Mouse (Mus musculus) sigmoid colon, adult 10 weeks (tissue): ENCODE data around the gene Elovl6. TPM values are rescaled to one million over a fixed set of nuclear protein-coding genes. Genes with fewer than 3 reads are reported as not detected.

Source experiments
- polyA plus RNA-seq: library from polyadenylated mRNA; stranded (reverse); fragments of 350-450 nt; fragmentation: Illumina TruSeq; extraction: RNeasy Lipid Tissue Mini Kit (QIAGEN cat#74804); gene quantifications from one replicate; pipeline ENCODE4 v1.2.3, GENCODE M21; 2014; ENCODE audit warnings: low read depth, low replicate concordance

Elovl6 gene
- 58.1 TPM for polyA plus RNA-seq

DNA sequence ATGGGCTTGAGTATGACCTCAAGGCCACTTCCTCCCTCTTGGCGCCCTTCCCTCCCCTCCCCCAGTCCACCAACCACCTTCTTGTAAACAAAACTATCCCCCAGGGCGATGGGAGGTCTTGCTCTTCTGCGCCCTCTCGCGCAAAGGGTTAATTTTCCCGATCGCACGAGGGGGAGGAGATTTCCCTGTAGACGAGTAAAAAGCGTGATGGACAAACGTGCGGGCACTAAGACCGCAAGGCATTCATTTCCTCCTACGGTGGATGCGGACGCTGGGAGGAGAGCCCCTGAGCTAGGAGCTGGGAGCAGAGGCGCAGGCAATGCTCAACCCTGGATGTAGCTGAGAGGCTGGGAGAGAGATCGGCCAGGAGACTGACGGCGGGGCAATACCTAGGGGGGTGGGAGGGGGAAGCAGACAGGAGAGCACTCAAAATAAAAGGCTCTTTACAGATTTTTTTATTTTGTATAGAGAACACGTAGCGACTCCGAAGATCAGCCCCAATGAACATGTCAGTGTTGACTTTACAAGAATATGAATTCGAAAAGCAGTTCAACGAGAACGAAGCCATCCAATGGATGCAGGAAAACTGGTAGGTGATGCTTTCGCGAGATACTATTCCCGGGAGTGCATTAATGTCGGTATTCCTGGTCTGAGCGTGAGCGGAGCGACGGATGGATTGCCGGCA lies at the start of gene Elovl6:
Gene Elovl6, plus strand, starts transcription at position 176 of the 685 bp plus-strand sequence.

Other genes starting within 250 kb of the Elovl6 start
- gene Enpep, start 199.6 kb upstream of the Elovl6 start, polyA plus RNA-seq: 14.8 TPM
- 12.0 TPM for gene Egf, start 223.0 kb downstream of the Elovl6 start, polyA plus RNA-seq